Mouse (Mus musculus): ENCODE measurements around the gene Lrpprc. TPM values are rescaled to one million over a fixed set of nuclear protein-coding genes. Genes with fewer than 3 reads are reported as not detected.

Lrpprc gene
- total RNA-seq, 2 experiments from 2014 or later = 60.1 TPM

DNA sequence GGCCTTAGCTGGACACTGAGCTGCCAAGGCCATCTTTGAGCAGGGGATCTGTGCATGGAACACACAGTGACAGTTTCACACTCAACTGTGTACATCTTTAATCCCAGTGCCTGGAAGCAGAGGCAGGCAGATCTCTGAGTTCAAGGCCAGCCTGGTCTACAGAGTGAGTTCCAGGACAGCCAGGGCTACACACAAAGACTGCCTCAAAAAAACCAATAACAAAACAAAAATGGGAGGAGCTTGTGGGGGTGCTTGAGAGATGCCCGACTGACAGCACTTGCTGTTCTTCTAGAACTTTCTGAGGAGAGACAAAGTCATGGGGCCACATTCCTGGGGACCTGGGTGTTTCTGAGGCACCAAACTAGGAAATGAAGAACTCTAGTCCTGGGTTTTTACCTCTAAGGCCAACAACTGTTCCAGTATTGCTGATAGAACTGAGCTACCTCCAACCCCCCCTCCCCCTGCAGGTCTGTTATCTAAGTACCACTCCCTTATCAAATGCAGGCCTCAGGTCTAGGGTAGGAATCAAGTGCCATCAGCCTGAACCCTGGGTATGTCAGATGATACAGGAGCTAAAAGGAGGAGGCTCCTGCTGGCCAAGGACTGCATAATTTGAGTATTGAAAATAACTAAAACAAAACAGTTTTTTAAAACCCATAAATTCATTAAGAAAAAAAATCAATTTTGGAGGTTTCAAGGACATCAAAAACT is 62.2 kb downstream of the Lrpprc start:
- DNase-seq (ENCODE audit: low spot score in 2 of 2) = no peak
- intact Hi-C loops (cut with DNase I) = no loop called here

DNA sequence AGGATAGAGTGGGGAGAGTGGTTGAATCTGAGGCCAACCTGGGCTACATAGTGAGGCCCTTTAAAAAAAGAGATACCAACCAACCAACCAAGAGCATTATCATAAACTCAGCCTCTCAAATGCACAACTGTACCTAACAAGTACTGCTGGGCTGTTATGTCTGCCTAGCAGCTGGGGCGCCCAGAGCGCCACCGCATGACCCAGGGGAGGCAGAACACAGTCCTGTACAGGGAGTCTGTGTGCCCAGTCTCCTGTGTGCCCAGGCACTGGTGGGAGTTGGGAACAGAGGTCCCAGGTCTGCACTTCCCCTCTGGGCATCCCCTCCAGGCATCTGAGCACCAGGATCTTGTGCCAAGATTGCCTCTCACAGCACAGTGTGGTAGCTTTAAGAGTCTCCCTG is 65.4 kb downstream of the Lrpprc start:
- intact Hi-C loops (cut with DNase I) = no loop called here
- DNase-seq (ENCODE audit: low spot score in 2 of 2) = no peak

DNA sequence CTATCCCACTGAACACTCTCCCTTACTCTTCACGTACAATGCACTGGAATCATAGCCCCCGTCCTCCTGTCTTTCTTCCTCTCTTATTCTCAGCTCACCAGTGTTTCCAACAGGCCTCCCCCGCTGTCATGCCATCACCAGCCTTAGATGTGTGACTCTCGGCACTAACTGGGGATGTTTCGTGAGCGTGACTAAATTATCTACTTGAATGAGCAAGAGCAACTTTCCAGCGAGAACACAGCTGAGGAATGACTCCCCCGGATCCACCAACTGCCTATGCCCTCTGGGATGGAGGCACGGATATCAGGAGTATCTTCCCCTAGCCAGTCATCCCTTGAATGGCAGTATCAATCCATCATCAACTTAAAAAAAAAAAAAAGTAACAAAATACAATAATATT is 66.6 kb downstream of the Lrpprc start:
- peak in 1 of 2 experiments; percentile 75 for DNase-seq (ENCODE audit: low spot score in 2 of 2)

DNA sequence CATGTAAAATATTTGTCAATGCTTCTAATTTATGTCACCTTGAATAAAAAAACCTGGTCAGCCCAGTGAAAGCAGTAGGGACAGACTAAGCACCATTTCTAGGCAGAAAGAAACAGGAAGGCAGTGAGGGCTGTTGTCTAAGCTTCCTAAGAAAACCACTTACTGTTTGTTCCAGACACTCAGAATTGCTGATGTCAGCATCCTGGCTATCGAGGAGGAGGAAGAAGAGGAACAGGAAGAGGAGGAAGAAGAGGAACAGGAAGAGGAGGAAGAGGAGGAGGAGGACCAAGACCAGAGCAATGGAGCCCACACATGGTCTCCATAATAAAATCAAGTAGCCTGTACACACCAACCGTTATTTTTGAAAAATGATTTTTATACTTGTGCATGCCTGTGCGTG is 71.5 kb downstream of the Lrpprc start:
- intact Hi-C loops (cut with DNase I) = no loop called here
- DNase-seq (ENCODE audit: low spot score in 2 of 2) = no peak

More for the DNA sequence above, 66.6 kb downstream of the Lrpprc start:
- intact Hi-C loops (cut with DNase I) = no loop called here

DNA sequence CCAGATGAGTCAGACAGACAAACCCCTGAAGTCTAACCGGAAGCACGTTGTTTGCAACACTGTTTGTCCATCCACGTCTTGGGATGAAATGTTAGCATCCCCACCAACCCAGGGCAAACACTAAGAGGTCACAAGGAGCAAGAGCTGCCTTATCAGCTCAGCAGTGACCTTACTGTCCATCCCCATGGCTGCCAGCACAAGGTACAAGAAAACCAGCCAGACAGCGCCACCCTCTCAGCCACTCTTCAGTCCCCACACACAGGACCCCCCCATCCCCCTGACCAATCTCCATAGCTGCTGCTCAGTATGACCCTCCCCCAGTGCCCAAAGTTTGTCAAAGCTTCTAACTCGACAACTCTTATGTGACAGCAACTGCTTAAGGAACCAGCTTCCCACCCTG is 73.2 kb downstream of the Lrpprc start:
- intact Hi-C loops (cut with DNase I) = no loop called here
- no peak for DNase-seq (ENCODE audit: low spot score in 2 of 2)

DNA sequence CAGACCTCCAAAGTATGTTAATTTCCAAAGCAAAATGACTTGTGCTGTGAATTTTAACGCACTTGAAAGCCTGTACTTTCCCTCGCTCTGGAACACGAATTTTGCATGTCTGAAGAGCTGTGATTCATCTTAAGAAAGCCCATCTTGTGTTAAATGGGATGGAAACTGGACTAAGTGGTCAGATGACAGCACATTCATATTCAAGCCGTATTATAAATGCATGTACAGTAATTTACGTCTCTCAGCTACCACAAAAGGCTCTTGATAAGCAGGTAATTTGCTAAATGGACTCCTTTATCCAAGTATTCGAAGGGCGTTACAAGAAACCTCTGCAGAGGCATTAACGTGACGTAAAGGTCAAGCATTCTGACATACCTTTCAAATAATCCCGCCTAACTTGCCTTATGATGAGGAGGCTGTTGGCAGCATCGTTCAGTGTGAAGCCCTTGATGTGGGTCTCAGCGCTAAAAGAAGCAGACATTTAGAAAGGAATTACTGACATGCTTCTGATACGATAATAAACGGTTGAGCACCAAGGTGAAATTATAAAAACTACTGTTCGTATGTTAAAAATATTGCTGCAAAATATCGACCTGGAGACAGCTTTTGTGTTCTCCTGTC is 74.2 kb downstream of the Lrpprc start:
- intact Hi-C loops (cut with DNase I) = no loop called here
- no peak for DNase-seq (ENCODE audit: low spot score in 2 of 2)

DNA sequence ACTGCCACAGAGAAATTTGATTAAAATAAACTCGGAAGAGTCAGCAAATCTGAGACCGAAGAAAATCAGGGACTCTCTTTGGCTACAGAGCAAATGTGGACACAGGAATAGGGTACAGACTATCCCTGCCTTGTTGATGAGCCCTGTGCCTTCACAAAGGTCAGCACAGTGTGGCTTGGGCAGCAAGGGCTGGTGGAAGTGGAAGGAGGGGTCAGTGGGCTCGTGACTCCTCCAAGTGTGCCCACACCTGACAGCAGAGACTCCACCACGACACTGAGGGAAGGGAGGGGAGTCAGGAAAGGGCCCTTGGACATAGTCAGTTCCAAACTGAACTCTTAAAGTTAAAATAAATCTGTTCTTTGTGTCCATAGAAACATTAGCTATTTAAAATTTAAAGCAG is 75.7 kb downstream of the Lrpprc start:
- DNase-seq (ENCODE audit: low spot score in 2 of 2) = no peak
- intact Hi-C loops (cut with DNase I) = no loop called here

DNA sequence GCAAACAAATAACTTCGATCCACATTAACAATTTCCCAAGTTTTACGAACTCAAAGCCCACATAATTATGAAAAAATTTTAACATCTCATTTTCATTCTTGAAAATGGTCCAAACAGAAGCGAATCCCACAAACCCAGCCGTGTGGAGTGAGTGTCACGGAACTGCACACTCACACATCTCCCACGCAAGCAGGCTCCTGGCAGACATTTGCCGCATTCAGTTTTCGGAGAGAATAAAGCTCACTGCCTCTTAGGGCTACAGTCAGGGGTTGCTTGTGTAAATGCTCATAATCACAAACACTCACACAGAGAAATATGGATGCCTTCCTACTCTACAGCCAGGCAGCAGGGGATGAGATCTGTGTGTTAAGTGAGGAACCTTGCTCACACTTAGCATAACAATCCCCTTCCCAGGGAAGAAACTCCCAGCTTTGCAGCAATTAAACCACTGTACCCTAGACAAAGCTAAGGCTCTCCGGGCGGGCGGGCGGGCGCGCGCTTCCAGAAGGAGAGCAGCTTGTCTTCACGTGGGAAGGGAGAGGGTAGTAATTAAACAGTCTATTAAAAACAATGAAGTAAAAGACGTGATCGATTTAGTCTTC is 76.9 kb downstream of the Lrpprc start:
- intact Hi-C loops (cut with DNase I) = no loop called here
- DNase-seq (ENCODE audit: low spot score in 2 of 2) = peak; percentile 48 to 77

DNA sequence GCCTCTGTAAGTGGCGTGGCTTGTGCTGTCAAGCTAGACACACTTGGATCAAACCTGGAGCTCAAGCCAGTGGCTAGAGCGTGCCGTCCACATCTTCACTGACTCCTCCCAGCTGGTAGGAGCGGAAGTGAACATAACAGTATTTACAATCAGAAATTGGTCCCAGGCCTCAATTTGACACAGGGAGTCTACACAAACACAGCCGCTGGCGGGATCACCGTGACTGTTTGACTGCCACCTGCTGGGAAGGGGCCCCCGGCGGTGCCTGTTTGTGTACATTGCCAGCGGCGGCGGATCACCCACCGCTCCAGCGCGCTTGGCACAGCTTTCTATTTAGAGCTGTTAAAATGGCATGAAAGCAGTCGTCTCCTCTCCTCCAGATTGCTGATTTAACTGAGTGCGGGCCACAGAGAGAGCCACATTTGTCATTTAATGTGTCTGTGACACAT is 81.2 kb downstream of the Lrpprc start:
- intact Hi-C loops (cut with DNase I) = no loop called here
- DNase-seq (ENCODE audit: low spot score in 2 of 2) = peak; percentile 21 to 48

DNA sequence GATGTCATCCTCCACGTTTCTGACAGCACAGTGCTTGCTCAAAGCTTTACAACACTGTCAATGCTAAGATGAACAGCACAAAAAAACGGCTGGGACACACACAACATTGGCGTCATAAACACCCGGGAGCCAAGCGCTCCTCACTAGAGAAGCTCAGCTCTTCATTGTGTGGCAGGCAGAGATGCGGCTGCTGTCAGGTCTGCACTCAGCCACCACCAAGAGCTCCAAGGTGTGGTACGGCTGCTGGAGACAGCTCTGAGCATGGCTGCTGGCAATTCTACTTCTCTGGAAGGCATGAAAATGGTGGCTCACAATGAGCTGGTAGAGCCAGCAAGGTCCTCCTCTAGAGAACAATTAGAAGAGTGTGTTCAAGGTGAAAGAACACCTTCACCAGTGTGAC is 81.8 kb downstream of the Lrpprc start:
- intact Hi-C loops (cut with DNase I) = no loop called here
- no peak for DNase-seq (ENCODE audit: low spot score in 2 of 2)

DNA sequence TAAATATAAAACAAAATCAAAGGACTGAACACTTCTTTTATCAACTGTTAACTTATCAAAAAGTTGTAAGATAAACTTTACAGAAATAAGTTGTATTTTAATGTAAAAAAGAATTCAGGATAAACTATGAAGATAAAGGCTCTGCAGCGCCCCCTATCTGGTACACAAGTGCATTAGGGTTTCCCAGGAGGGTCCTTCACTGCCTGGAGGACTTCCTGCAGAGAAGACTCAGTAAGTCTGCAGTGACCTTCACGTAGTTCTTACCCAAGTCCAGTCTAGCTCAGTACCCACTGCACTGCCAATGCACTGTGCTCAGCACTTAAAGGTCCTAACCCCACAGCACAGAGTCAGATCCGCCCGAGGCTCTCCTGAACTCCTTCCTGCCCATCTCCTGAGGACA is 83.2 kb downstream of the Lrpprc start:
- no peak for DNase-seq (ENCODE audit: low spot score in 2 of 2)
- intact Hi-C loops (cut with DNase I) = no loop called here

DNA sequence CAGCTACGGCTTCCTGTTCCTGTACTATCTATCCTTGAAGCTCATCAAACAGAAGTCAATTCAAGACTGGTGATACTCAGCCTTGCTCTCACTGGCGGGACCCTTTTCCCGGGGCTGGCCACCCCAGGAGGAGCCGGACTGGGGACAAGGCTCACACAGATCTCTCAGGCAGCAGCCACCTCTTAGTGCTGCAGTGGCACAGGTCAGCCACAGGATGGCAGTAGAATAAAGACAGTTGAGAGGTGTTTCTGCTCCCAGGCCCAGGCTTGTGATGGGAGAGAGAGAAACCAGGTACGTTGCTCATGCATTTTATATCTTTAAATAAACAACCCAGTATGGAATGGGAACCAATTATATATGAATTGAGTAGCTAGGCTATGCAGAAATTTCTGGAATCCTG is 91.9 kb downstream of the Lrpprc start:
- intact Hi-C loops (cut with DNase I) = no loop called here
- DNase-seq (ENCODE audit: low spot score in 2 of 2) = peak; percentile 70 to 80

DNA sequence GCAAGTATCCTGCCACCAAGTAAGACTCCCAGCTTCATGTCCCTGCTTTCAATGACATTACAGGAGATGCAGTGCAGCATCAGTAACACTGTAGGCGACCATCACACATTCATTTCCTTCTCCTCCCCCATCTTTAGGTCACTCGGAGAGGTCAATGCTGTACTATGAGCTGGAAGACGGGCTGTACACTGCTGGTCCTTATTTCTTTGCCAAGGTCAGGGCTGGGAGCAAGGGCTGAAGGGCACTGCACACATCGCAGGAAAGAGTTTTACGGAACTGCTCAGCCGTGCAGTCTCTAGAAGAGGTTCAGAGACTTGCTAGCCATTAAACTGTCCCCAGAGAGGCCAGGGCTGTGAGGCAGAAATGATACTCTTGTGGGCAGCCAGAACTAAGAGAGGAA is 94.1 kb downstream of the Lrpprc start:
- no peak for DNase-seq (ENCODE audit: low spot score in 2 of 2)
- intact Hi-C loops (cut with DNase I) = no loop called here

DNA sequence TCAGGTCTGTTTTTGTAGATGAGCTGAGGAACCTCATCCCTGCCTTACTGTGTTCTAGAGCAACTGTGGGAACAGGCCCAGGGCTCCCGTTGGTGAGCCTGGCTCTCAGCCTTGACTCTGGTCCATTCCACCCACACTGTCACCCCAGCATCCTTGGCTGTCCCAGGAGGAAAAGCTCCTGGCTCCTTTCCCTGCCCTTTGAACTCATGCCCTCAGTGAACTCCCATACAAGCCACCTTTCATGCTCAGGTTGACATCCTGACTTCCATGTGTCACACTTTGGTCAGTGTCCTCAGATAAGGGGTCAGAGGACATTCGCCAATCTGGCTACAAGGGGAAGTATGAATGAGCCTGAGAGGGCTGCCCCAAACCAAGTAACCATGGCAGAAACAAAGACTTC is 96.8 kb downstream of the Lrpprc start:
- intact Hi-C loops (cut with DNase I) = no loop called here
- no peak for DNase-seq (ENCODE audit: low spot score in 2 of 2)

DNA sequence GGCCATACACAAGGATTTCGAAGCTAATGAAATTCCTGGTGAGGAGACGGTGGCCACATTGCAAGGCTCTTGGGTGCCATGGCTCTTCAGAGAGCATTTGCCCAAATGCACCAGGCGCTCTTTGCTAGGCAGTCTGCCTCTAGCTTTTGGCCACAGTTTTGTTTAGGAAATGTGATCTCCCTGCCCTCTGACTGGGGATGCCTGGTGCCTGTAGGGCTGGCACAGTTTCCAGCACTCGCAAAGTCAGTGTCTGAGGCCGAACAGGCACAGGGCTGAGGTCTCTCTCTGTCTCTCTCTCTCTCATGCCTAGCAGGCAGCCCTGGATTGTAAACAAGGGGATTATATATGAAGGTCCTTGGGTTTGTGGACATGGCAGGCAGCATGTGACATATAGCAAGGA is 100.5 kb downstream of the Lrpprc start:
- intact Hi-C loops (cut with DNase I) = no loop called here
- no peak for DNase-seq (ENCODE audit: low spot score in 2 of 2)

DNA sequence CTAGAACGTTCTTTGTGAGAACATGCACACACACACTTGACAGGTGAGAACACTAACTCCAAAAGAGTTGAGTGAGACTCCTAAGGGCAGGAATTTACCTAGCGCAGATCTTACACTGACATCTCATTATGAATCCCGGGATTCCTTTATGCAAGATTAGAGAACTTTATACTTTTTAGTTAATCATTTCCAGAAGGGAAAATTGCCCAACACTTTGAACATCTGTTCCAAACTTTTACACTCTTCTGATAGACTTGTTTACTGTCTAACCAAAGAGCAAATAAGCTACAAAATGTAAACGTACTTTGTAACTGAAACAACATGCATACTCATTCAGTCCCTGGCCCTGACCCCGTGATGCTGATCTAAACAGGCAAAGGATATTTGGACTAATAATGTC is 101.3 kb downstream of the Lrpprc start:
- no peak for DNase-seq (ENCODE audit: low spot score in 2 of 2)
- intact Hi-C loops (cut with DNase I) = no loop called here

DNA sequence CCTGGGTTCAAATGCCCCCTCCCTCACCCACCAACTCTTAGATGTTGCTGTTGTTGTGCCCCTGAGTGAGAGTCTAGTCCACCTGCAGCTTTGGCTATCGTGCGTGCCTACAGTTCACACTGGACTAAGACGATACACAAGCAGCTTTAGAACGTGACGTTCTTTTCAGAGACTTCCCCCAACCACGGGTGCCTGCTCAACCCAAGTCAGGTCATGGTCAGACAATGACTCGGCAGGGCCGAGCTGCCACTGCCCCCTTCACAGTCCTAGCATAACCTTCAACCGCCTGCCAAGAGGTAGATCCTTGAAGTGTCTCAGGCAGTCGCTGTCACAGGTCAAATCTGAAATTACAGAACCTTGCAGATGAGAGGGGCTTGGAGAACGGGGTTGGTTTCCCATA is 101.8 kb downstream of the Lrpprc start:
- intact Hi-C loops (cut with DNase I) = no loop called here
- DNase-seq (ENCODE audit: low spot score in 2 of 2) = no peak

DNA sequence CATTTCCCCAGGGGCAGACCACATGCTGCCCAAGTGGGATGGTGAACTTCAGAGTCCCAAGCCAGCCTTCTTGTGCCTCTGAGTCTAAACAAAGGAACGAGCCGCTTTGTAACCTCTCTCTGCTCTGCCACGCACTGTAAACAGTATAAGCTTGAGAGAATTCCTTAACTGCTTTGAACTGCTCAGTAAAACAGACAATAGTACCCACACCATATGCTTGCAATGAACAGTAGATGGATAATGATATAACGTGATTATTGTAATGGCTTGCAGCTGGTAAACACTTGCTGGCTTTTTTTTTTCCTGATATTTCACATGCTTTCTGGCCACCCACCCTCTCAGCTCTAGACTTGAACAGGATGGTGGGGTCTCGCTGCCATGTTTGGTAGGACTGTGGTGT is 102.6 kb downstream of the Lrpprc start:
- intact Hi-C loops (cut with DNase I) = no loop called here
- no peak for DNase-seq (ENCODE audit: low spot score in 2 of 2)

DNA sequence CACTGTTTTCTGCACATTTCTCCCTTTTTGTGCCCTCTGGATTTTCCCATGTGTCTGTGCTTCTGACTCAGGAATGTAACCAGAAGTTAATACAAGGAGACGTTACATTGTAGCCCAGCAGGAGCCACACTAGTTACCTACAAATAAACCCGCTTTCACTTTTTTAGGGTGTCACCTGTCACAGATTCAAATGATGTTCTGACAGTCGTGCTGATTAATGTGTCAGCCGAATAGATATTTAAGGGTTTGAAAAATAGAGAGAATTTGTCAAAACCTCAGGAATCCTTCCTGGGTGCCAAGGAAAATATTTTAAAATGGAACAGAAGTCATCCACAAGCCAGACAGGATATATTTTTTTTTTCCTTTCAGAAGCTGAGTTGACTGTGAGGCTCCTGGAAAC is 105.3 kb downstream of the Lrpprc start:
- intact Hi-C loops (cut with DNase I) = no loop called here

DNA sequence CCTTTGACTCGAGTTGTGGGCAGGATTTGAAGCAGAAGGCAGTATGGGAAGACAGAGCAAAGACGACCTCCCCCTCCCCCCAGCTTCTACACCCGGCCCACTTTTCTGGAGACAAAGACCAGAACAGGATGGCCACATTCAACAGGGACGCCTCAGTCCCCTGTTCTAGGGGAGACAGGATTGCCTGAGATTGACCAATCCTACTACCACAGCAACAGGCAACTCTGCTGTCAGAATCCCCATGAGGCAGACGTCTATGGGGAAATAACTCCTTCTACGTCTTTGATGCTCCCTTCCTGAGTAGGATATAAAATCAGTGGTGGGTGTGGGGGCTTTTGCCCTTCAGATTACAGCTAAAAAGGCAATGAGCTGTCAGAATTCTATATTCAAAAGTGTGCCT is 106.3 kb downstream of the Lrpprc start:
- intact Hi-C loops (cut with DNase I) = no loop called here
- no peak for DNase-seq (ENCODE audit: low spot score in 2 of 2)

More for the DNA sequence above, 105.3 kb downstream of the Lrpprc start:
- DNase-seq (ENCODE audit: low spot score in 2 of 2) = no peak

All from left cerebral cortex, postnatal 25 days (tissue).